Mouse (Mus musculus) inflammation-experienced regulatory T-cells, adult 6 months (primary cell): ENCODE data around the gene Ntn4. TPM values are rescaled to one million over a fixed set of nuclear protein-coding genes. Genes with fewer than 3 reads are reported as not detected.

Source experiments
- ATAC-seq: one replicate; pipeline ENCODE4 v1.8.0; 2017
- polyA plus RNA-seq, 3 experiments: library from polyadenylated mRNA; unstranded; fragments of 100-300 nt; shearing (Covaris generic); gene quantifications; one replicate each; pipeline ENCODE4 v1.2.1; 2017

Gene Ntn4
- polyA plus RNA-seq, 3 experiments from 2014 or later, result 0.15 to 2.1 TPM; not detected in 1

DNA sequence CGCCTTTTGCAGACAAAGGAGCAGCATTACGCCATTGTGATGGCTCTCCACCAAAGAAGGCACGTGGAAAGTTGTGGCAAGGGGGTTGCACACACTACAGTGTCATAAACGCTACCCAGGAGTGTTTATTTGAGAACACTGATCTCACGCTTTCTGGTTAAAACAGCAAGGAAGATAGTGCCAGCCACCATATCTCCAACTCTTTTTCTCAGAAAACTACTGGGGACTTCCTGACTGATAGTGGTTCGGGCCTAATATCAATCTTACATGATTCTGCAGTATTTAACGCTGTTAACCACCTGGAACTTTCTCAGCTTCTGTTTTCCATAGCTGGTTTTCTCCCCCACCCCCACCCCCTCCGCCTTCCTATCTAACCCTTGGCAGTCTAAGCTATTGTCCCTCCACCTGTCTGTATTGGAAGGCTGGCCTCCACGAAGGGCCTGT is 90.8 kb downstream of the Ntn4 start:
- ATAC-seq, result no peak

DNA sequence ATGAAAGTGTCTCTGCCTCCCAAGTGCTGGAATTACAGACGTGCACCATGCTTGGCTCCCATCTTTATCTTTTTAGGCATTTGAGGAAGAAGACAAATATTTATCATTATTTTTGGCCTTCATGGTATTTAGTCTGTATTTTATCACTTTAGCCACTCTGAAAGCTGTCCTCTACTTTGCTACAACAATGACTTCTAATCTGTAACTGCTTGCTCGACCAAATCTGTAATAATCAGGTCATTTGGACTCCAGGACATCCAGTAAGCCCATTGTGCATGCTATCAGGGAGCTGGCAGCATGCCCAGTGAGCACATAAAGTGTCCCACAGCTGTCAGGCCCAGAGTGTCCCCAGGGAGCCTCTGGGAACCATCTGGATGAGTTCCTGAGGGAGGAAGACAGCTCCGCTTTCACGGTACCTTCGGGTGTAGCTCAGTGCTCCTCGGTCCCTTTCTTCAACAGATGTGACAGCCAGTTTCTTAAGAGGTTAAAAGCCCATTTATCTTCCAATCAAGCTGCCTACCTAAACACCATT is 95.7 kb downstream of the Ntn4 start:
- no peak for ATAC-seq

DNA sequence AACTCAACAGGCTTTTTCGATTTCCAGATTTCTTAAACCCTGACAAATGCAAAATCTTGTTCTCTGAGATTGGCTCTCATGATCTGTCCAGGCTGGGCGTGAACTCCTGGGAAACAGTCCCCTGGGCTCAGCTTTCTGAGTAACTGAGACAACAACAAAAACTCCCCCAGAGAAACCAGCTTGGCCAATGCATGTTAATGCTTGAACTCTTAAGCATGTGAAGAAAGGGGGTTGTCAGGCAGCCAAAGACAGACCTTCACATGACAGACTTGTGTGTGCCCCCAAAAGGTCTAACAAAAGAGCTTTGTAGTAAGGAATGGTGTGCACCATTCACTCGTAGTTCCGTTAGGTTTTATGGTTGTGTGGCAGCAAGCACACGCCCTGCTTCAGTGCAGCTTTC is 96.6 kb downstream of the Ntn4 start:
- ATAC-seq, result no peak

DNA sequence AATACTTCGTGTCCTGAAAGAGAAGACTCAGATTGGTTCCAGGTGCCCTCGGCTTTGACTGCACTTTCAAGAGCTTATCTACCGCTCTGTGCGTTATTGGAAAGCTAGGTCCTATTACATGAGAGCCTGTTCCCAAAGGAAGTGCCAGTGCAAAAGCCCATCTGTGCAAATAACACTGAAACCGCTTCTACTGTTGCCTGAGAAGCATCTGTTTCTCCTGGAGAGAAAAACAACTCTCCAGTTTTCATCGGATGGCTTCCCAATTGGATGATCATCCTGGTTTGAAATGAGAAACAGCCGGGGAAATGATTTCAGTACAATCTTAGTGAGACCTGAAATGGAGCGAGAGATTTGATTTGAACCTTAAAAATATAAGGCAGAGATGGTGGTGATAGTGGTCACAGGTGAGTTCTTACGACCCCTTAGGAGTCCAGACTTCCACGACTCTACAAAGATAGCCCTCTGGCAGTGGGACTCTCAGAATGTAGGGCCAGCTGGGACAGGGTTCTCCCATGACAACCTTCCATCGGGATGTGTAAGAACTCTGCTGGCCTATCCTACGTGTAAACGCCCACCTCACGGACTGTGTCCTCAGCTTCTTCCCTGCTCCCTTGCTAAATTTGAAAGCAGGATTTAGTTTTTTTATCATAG is 101.1 kb downstream of the Ntn4 start:
- no peak for ATAC-seq

DNA sequence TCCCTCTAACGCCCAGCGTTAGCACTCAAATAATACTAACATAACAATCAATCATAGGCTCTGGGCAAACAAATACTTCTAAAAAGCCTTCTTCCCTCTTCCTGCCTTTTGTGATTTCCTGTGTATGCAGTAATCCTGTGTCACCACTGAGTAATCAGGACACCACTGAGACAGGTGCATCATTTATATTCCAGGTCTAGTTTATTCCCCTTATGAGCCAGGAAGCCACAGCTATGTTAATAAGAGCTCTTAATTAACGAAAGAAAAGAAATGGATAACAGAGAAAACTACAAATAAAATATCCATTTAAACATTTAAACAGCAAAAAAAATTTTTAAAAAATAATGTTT is 101.6 kb downstream of the Ntn4 start:
- ATAC-seq, result no peak

DNA sequence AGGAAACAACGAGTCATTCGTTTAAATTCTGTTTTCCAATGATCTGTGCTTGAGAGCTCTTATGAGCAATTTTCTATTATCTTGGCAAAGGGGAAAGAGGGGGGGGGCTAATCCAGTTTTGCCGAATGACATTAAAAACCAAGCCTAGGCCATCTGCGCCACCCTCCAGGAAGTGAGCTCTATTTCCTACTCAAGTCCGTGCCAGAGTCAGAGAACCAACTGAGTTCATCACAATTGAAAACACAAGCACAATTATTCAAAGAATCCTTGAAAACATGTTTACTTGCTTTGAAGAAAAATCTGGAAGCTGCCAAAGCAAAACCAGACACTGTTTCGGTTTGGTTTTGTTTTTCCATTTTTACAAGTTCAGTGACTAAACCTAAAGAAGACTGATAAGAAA is 102.1 kb downstream of the Ntn4 start:
- ATAC-seq, result no peak

DNA sequence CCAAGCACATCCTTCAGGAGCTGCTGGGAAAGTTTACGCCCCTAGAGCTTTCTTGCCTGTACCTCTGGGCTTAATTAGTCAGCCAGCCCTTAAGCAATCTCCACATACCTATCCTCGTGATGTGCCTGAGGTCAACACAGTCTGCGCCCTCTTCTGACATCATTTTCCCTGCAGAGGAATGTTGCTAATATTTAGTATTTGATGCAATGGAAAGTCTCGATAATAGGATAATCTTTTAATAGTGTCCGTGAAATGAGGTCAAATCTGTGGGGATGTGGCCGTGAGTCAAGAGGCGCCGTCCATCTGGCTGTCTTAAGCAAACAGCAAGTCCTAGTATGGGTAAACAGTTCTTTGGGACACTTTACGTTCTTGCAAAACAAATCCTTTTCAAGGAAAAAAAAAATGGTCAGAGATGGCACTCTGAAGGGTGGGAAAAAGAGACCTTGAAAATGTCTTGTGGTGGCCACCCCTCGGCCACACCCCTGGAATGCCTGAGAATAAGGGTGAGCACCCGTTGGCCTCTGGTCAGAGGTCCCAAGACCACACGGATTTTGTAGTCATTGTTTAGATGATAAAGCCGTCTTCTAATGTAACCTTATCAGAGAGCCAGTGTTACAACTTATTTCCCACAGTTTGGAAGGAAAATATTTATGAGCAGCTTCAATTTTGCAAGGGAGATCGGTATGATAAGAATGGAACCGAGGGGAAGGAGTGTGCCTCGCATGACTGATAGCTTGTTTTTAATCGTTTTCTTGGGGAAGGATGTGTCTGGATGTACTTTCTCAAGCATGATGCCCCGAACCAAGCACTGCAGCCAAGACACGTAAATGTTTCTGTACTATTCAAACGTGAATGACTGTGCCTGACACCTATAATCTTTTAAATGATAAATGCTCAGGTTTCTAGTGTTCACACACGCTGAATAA is 109.0 kb downstream of the Ntn4 start:
- ATAC-seq, result no peak

DNA sequence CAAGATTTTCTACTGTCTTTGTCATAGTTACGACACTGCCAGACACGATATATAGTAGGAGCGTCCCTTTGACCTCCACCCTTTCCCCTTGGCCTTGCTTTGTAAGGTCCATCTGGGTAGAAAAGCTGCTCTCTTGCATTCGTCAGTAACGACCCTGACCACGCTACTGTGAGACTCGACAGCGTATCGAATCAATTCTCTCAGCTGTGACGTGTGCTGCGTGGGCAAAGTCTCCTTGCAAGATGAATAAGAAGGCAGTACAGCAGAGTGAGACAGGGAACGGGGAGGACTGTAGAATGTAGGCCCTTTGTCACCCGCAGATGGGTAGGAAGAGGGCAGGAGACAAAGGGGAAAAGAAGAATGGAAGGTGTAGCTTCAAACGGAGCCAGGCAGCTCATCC is 110.8 kb downstream of the Ntn4 start:
- no peak for ATAC-seq

DNA sequence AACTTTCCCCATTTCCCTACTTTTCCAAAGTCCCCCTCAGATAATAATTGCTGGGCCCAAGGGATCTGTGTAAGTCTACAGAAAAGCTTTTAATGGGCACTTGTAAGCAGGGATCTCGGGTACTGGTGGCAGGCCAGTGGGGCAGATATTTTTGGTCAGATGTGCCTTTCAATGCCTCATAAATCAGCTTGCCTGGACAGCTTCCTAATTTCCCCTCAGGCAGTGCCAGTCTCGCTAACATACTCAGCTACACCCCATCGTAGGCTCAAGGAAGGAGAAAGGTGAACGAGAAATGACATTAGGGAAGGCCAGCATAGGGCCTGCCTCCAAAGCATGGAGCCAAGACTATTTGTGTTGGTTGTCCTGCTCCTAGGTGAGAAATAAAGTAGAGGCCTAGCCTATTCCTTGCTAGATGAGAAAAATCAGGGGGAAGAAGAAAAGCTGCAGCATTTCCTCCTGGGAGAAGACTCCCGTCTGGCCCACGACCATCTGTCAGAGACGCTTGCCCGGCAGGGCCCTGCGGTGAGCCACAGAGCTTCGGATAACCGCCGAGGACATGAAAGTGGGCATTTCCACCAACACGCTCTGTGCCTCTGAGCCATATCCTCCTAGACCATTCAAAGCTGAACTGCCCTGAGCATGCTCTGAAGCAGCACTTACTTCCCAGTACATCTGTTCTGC is 113.4 kb downstream of the Ntn4 start:
- no peak for ATAC-seq

DNA sequence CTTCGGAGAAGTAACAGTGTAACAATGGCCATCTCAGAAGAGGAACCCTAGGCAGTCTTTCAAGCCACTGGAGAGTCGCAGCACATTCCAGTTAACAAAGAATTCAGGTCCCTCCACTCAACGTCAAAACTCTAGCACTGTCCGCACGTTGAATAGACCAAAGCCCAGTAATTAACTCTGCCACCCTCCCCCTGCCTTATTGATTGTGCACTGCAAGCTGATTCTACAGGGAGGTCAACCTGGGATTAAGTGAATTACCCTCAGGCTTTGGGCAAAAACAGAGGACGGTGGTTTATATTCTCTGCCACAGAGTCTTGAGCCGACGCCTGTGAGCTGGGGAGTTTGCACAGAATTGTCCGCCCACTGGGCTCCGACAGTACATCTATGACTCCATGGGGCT is 115.7 kb downstream of the Ntn4 start:
- no peak for ATAC-seq

DNA sequence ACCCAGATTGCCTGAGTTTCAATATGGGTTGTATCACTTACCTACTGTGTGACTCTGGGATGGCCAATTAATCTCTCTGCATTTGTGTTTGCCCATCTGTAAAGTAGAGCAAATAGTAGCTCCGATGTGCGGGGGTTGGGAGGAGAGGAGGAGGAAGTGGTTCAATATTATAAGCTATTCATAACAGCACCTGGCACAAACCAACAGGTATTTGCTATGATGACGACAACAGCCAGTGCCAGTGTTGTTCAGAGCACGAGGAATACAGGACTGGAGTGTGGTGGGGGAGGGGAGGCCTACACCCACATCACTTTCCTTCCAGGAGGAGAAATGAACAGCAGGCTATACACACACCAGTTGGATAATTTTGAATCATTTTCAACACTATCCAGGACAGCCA is 119.2 kb downstream of the Ntn4 start:
- ATAC-seq, result no peak

DNA sequence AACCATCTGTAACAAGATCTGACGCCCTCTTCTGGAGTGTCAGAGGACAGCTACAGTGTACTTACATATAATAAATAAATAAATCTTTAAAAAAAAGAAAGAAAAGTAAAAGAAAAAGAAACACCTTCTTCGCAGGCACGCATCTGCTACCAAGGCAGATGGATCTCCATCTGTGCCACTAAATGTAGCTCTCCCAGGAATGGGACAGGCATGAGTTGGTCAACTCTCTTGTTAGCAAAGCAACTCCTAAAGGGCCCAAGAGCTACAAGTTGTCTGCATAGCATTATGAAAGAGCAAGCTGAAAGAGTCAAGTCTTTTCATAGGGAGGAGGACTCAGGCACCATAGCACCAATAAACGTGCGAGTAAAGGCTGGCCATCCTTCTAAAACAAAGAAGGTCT is 119.9 kb downstream of the Ntn4 start:
- ATAC-seq, result no peak

DNA sequence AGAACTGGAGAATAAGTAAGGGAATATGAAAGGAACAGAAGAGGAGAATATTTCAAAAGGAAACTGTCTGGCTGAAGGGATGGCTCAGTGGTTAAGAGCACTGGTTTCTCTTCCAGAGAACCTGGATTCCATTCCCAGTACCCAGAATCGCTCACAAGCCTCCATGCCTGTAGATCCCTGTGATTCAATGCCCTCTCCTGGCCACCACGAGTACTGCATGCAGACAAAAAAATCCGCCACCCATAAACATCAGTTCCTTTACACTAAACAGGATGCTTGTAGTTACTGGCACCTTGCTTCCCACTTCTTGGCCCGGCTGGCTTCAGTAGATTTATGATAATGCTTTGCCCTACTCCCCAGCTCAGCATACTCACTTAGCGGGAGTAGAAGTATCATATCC is 122.6 kb downstream of the Ntn4 start:
- peak; percentile 43 for ATAC-seq

DNA sequence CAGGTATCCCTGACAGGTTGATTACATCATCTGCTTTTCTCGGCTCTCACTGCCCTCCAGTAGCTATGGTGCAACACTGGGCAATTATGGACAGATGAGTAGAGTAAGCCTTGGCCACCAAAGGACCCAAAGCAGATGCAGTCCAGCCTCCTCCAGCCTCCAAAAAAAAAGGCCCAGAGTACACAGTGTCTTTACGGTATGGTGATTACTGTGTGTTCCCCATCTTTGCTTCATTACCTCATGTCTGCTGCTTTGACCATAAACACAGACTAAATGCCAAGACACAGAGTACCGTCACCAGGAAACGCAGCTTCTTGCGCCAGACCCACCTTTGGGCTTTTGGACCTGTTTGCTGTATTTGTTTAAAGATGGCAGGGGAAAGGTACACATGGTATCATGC is 125.7 kb downstream of the Ntn4 start:
- no peak for ATAC-seq

DNA sequence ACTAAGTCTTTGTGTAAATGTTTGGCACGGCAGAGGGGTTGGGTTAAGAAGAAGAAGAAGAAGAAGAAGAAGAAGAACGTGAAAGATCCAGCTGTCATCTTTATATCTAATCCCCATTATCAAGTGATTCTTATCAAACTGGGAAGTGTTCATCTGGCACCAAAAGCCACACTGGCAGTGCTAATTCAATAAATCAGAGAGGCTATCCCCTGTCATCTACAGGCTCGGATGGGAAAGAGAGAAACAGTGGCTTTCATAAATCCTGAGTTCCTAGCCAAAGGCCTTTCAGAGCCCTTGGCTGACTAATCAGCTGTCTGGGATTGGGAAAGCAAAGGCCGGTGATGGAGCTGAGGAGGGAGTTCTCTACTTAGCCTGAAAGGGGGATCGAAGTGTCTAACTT is 126.8 kb downstream of the Ntn4 start:
- ATAC-seq, result no peak

DNA sequence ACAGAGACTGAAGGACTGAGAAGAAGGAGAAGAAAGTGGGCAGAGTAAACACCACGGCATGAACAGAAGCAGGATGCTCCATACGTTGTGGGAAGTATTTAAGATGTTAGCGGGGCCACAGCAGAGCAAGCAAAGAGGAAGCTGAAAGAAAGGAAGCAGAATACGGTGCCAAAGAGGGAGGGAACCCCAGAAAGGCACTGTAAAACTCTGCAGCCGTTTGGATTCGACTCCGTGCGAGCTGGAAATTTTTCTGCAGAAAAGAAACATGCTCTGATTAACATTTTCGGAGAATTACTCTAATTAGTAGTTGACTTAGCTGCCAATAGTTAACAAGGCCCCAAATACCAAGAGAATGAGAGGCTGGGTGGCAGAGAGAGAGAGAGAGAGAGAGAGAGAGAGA is 127.7 kb downstream of the Ntn4 start:
- no peak for ATAC-seq

DNA sequence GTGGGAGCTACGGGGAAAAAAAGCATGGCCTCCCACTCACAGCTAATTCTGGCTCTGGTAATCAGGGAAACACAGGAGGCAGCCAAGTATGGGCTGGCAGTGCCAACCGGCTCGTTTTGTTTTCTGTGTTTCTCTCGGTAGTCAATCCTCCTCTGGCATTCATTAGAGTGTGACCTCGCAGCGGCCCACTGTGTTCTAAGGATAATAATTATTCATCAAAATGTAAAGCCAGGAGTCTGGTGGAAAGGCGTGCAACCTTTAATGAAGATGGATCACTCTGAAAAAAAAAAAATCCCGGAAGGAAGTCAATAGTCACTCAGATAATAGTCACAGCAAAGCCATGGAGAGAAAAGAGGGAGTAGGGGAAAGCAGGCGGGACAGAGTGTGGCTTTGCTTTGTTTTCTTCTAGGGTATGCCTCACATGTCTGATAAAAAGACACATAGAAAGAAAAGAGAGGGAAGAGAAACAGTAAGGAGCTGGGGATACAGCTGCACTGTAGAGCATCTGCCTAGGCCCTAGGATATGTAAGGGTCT is 131.5 kb downstream of the Ntn4 start:
- ATAC-seq, result no peak

DNA sequence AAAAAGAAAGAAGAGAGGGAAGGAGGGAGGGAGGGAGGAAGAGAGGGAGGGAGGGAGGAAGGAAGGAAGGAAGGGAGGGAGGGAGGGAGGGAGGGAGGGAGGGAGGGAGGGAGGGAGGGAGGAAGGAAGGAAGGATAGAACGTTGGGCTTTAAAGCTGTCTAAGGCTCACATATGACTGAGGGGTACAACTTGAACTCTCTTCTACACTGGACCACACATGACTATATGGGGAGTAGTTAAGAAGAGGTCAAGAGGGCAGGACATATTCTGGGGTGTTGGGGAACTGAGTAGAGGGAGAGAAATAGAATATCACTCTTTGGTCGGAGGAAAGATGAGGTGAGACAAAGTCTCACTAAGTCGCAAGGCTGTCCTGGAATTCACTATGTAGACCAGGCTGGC is 132.0 kb downstream of the Ntn4 start:
- no peak for ATAC-seq

DNA sequence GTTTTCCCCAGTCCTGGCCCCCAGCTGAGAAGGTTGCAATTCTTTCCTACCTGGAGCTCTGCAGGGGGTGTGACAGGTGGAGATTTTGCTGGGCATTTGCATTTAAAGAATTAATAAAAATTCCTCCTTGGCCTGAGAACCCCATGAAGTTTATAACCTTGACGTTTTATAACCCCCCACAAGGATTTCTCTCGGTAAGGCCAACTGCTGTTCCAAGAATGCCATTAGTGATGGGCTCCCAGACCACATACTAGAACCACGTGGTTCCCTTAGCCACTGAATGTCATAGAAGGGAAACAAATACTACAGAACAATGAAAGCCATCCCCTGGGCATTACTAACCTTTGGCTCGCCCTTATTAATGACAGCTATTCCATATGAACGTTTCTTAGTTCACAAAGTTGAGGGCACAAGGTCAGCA is 136.3 kb downstream of the Ntn4 start:
- ATAC-seq, result no peak

DNA sequence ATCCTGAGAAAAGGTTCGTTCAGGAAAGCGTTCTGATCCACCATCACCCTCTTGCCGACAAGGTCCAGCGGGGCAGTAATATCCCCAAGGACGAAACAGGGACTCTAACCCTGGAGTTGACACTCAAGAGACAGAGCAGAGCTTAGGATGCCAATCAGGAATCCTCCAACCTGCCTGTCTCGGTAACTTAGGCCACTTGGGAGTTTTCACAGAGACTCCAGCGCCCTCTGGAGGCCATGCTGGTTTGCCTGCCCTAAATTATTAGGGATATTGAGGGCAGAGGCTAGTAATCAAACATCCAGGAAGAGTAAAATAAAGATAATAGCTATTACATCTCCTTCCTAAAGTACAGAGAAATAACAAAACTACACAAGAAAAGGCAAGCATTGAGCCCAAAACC is 136.9 kb downstream of the Ntn4 start:
- ATAC-seq, result no peak

DNA sequence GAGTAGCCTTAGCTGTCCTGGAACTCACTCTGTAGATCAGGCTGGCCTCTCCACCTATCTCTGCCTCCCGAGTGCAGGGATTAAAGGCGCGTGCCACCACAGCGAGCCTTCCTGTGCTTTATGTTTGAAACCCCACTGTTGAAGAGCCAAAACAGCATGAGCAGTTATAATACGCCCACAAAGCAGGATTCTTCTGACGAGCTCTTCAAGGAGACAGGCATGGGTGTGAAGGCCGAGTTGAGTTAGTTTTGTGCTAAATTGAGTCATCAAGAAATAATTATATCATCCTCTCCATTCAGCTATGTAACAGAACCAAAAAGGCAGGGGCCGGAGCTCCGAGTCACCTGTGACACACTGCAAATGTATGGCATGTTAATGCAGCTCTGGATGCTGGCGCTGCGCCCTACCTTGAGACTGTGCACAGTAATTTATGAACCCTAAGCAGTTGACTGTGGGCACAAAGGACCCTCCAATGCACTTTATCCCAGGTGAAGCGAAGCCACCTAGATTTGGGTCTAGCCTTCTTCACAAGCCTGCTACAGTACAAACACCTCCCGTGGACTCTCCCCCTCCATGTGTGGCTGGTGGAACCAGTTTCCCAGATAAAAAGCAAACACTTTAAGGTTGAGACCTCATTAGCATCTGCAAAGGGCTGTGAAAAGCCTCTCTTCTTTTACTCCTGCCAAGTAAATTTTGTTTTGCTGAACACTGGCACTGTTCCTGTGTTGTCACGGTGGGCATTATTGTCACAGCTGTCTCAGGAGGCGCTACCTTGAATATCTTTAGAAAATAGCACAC is 142.9 kb downstream of the Ntn4 start:
- ATAC-seq, result no peak
